Mouse (Mus musculus) hematopoietic stem cell, adult 5-6 weeks (primary cell): Measurements from ENCODE around the gene Fermt1. TPM values are rescaled to one million over a fixed set of nuclear protein-coding genes. Genes with fewer than 3 reads are reported as not detected.
A peak's percentile ranks its signal among the peaks of the same experiment; 100 is the strongest.

ENCODE experiments used
- ATAC-seq, 2 experiments: fragments of 125-278 bp in 1 of 2; replicated peaks in 1 of 2; 2 replicates each; pipeline ENCODE4 v1.8.0; 2016 to 2017; ENCODE audit warnings: inconsistent platforms in 2 of 2, mild to moderate bottlenecking in 2 of 2, moderate number of reproducible peaks in 2 of 2, low read depth in 1 of 2, moderate TSS enrichment in 1 of 2; ENCODE audit not compliant: low FRiP score in 2 of 2, poor library complexity in 2 of 2, severe bottlenecking in 2 of 2, insufficient read depth in 1 of 2, low TSS enrichment in 1 of 2
- total RNA-seq: library from RNA; stranded (forward); fragments of 172-1452, 232-1000 nt; gene quantifications from 2 replicates; pipeline ENCODE4 v1.2.3, GENCODE M21; 2017

Gene Fermt1
- total RNA-seq, 1 experiment from 2014 or later: not detected

- ATAC-seq: no peak
These were observed 17.8 kb downstream of the Fermt1 start for GRCm38 (mm10) chr2:132927871-132928270.

GRCm38 (mm10) chr2:132927298-132927697, 18.4 kb downstream of the Fermt1 start:
- ATAC-seq: no peak

DNA sequence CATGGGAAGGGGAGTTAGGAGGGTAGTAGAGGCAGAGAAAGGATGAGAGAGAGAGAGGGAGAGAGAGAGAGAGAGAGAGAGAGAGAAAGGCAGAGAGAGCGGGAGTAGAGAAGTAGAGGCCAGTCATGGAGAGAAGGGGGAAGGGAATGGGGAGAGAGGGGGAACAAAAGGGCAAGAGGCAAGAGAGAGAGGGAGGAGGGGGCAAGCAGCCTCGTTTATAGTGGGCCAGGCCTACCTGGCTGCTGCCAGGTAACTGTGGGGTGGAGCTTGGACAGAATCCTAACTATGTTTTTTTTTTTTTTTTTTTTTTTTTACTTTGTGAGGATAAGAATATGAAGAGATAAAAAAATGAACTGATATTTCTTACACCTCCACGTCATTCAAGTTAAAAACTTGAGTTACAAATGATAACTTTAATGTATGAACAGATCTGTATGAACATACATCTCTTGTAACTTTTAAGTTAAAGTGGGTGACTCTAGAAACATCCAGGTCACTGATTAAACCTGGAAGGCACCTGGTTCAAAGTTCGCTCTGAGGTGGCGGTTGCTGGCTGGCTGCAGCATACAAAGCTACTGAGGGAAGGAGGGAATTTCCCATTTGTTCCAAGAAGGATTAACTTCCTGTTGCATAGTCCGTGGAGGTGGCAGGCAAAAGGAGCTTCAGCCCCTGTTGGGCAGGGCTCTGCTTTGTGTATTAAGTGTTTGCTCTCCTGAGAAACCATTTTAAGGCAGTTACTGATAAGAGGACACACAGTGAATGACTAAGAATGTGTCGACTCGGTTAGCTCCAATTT, 22.2 kb downstream of the Fermt1 start:
- ATAC-seq: no peak

DNA sequence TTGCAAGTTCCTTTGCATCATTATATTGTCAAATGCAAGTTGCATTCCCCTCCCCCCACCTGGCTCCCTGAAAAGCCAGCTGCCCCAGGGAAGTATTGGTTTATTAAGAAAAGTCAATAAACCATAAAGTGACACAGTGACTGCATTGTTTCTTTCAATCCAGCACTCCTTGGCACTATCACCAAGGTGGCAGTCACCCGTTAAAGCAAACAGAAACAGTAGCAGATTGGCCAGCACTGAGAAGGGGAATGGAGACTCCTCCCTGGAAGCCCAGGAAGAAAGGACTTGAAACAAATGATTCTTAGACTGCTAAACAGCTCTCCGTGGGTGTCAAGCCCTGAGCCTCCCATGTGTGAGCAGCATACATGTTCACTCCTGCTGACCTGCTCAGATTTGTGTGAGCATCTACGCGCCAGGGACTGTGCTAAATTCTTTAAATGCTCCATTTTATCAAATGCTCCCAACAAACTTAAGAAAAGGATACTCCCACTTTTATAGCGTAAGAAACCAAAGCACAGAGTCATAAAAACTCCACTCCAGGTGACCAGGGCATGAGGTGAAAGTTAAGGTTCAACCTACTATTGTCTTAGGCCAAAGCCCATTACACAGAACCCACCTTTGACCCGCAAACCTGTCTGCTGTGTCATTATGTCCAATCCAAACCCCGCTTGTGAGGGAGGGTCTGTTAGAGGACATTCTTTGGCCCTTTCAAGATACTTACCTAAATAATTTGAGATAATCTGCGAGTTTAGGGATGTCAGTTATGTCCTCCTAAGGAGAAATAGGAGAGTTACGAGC, 23.4 kb downstream of the Fermt1 start:
- no peak for ATAC-seq

GRCm38 (mm10) chr2:132914785-132915184, 30.9 kb downstream of the Fermt1 start:
- no peak for ATAC-seq

DNA sequence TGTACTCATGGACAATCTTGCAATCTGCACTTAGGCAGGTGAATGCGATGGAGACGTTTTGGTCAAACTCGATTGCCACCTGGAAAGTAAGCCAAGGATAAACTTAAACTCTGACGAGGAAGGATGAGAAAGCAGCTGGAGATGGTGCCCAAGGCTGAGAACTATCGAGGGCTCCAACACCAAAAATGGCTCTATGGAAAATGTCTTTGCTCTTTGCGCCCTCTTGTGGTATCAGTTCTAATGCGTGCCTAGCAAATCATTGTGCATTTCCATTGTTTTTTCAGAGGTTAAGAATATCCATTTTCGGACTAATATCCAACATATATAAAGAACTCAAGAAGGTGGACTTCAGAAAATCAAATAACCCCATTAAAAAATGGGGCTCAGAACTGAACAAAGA, 38.9 kb downstream of the Fermt1 start:
- ATAC-seq: peak in 1 of 2 experiments; percentile 66; a peak in 1 of 4 replicates

DNA sequence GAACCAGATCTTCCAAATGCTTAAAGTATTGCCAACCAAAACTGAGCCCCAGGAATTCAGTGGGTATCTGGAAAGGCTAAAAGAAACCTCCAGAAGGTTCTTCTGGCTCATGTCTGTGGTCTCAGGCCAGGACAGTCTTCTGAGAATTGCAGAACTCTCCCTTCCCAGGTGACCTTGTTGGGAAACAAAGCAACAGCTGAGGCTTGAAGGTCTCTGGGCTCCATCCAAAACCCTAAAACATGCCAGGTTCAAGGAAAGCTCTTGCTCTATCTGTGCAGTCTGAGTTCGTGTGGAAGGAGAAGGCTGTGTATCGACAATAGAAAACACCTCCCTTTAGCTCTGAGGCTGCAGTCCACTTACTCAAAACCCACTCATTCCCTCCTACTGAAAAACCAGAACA, 40.7 kb downstream of the Fermt1 start:
- no peak for ATAC-seq

- peak; percentile 58 to 76 for ATAC-seq
These were observed 42.2 kb downstream of the Fermt1 start for GRCm38 (mm10) chr2:132903498-132903897.

DNA sequence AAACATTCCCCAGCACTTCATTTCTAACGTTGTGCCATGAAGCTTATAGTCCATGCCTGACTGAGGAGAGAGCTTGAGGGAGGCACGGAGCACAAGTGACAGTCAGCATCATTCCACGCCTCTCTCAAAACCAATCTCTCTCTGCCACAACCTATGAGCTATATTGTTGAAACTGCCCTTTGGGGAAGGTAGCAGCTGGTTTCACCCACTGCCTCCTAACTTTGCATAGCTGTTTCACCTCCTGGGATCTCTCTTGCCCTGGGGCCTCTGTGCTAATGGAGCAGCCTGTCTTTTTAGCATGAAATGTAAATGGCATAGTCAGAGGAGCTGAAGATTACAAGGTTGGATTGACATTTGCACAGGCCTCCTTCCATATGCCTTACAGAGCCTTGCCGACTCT, 43.6 kb downstream of the Fermt1 start:
- no peak for ATAC-seq

DNA sequence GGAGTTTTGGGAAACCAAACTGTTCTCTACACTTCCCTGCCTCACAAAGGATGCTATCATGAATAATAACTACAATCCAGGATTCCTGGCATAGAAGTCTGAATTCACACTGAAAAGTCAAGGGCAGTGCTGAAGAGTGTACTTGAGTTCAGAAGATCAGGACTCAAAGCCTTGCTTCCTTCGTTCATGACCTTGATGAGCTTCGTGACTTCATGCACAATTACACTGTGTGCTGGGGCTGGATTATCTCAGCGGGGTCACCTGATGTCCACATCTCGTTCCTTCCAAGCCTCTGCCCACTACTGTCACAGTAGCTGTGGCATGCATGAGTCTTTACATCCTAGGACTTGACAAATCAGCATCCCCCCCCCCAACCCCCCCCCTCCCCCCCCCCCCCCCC, 44.1 kb downstream of the Fermt1 start:
- ATAC-seq: no peak

GRCm38 (mm10) chr2:132900596-132900995, 45.1 kb downstream of the Fermt1 start:
- no peak for ATAC-seq

DNA sequence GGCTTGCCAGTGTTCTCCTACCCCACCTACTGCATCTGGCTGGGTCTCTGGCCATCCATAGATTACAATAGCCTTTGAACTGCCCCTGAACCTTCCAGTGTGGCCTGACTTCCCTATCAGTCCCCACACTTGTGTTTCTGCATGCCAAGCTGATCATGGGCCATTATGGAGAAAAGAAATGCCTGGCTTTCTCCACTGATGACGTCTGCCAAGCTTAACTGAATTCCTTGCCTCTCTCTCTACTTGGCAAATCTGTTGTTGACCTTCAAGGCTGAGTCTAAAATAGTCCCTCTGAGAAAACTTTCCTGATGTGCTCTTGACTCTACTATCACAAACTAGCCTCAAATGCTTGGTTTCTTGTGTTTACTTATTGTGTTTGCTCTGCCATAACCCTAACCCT, 47.5 kb downstream of the Fermt1 start:
- no peak for ATAC-seq

- ATAC-seq: no peak
These were observed 51.9 kb downstream of the Fermt1 start for GRCm38 (mm10) chr2:132893826-132894225.

DNA sequence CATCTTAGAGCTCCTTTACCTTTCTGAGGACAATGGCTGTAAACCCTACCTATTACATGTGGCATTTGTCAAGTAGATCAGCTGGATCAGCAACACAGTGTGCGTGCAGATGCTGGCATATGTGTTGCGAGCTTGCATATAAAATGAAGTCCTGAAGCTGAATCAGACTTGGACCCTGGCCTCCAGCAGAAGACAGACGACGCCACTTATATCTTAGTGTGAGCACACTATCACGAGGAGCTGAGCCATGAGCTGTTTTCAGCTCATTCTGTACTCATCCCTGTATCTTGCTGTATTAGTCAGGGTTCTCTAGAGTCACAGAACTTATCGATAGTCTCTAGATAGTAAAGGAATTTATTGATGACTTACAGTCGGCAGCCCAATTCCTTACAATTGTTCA, 60.4 kb downstream of the Fermt1 start:
- ATAC-seq: no peak

- no peak for ATAC-seq
These were observed 61.3 kb downstream of the Fermt1 start for GRCm38 (mm10) chr2:132884303-132884967.

DNA sequence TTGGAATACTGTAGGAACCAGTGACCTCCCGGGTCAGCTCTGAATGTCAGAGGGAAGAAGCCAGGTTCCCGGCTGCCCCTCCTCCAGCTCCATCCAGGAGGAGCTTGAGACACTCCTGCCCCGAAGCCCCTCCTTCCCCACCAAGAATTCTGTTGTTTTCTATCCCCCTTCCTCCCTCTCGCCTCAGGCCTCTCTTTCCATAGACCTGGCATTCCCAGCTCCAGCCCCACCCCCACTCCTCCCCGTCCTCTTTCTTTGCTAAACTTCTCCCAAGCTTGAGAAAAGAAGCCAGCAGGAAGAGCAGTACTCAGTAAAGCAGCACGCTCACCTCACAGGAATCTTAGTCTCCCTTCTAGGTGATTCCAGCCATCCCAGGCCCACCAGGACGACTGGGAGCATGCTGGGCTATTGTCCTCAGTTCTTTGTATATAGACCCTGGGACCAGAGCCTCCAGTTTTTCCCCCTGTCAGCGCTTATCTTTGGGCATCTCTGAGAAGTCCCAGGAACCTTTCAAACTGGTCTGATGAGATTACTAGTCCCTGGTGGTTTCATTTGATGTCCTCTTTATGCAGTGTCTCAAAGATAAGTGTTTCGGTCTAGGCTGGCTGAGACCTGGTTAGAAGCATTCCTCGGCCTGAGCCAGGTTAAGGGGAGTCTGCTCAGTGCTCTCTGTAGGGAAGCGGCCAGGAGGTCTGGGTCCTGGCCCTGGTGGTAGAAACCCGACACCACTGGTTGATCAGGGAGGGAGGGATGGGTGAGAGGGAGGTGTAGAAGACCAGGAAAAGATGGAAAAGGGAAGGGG, 64.7 kb downstream of the Fermt1 start, which contains the start of gene Lrrn4:
Gene Lrrn4, minus strand, starts transcription at position 48 of the 802 bp plus-strand sequence.
- ATAC-seq: no peak
